Mouse (Mus musculus): ENCODE data around the gene Dync2li1. TPM values are rescaled to one million over a fixed set of nuclear protein-coding genes. Genes with fewer than 3 reads are reported as not detected.

Dync2li1 gene
- polyA plus RNA-seq, 1 experiment from 2014 or later = 34.6 TPM

- no peaks in the 10 kb centered on the region for H3K9me3 ChIP-seq
- H3K4me1 ChIP-seq = peaks cover 37% of the 10 kb centered on the region
- H3K27me3 ChIP-seq (replicated peaks; ENCODE audit: low read depth, poor library complexity, severe bottlenecking) = no peaks in the 10 kb centered on the region
- no peak for DNase-seq (ENCODE audit: low spot score)
- no peak overlapping the region for H3K4me3 ChIP-seq
- H3K36me3 ChIP-seq (replicated peaks) = 0 out of 2 replicates have a peak, but pooled peaks cover 3% of the 10 kb centered on the region
- WGBS = 72% methylated on average over 5 of the region's 5 CpGs
- 0 out of 2 replicates have a peak overlapping the region, but pooled peaks have one; percentile 30 for H3K27ac ChIP-seq (replicated peaks)
Measured at GRCm38 (mm10) chr17:84656205-84656604, 29.9 kb downstream of the Dync2li1 start.

- Histone ChIP-seq H3K27ac (replicated peaks) (peak overlapping the region; percentile 59; the same call in 1 of the 2 replicates), H3K27me3 (replicated peaks; ENCODE audit: low read depth, poor library complexity, severe bottlenecking) (no peaks in the 10 kb centered on the region), H3K4me1 (peaks cover 39% of the 10 kb centered on the region), H3K36me3 (replicated peaks) (0 out of 2 replicates have a peak, but pooled peaks cover 3% of the 10 kb centered on the region), H3K9me3 (no peaks in the 10 kb centered on the region), H3K4me3 (no peak overlapping the region)
- WGBS = 82% methylated on average over 19 of the region's 19 CpGs
- DNase-seq (ENCODE audit: low spot score) = no peak
Measured at GRCm38 (mm10) chr17:84656653-84657421, 30.5 kb downstream of the Dync2li1 start.

DNA sequence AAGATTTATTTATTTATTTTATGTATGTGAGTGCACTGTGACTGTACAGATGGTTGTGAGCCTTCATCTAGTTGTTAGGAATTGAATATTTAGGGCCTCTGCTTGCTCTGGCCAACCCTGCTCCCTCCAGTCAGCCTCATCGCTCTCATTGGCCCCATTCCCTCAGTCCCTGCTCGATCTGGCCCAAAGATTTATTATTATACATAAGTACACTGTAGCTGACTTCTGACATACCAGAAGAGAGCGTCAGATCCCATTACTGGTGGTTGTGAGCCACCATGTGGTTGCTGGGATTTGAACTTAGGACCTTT lies 31.1 kb downstream of the Dync2li1 start:
- DNase-seq (ENCODE audit: low spot score) = no peak
- Histone ChIP-seq H3K36me3 (replicated peaks) (0 out of 2 replicates have a peak, but pooled peaks cover 3% of the 10 kb centered on the region), H3K27me3 (replicated peaks; ENCODE audit: low read depth, poor library complexity, severe bottlenecking) (no peaks in the 10 kb centered on the region), H3K4me3 (no peak overlapping the region), H3K4me1 (peaks cover 42% of the 10 kb centered on the region), H3K27ac (replicated peaks) (peak overlapping the region; percentile 59; the same call in 1 of the 2 replicates), H3K9me3 (no peaks in the 10 kb centered on the region)
- 75% methylated on average over 3 of the region's 3 CpGs for WGBS

DNA sequence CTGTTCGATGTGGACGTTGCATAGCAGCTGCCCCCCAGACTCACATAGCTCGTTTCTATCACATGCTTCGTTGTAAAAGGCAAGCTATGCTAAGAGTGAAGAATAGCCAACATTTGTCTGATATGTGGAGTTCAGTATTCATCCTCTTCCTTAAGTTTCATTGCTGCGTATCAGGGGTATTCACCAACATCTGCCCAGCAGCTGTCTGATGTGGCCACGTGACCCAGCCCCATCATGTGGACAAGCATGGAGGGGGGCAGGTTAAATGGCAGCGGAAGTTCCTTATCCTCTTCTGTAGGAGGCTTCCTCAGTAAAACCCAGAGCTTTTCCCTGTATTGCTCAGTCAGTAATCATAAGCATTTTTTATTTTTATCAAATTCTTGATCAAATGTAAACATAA lies 31.5 kb downstream of the Dync2li1 start:
- 48% methylated on average over 7 of the region's 7 CpGs for WGBS

DNA sequence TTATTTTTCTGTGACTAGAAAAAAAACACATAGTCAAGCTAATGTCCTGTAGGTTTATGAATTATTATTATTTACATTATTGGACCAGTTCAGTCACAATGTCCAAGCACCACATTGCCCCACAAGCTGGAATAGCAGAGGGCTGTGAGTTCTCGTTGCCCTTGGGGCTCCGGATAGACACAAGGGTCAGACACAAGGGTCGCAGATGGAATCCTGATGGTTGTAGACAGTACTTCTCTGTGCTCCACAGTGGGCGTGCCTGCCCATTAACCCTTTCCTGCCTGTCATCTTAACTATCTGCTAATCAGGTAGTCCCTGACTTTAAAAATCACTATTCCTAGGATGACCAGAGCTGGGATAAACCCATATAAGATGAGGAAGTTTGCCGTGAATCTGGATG lies 31.9 kb downstream of the Dync2li1 start:
- 29% methylated on average over 5 of the region's 5 CpGs for WGBS
- Histone ChIP-seq H3K4me3 (no peak overlapping the region), H3K9me3 (no peaks in the 10 kb centered on the region), H3K4me1 (peaks cover 42% of the 10 kb centered on the region), H3K36me3 (replicated peaks) (0 out of 2 replicates have a peak, but pooled peaks cover 2% of the 10 kb centered on the region), H3K27ac (replicated peaks) (peak overlapping the region; percentile 45; the same call in 1 of the 2 replicates), H3K27me3 (replicated peaks; ENCODE audit: low read depth, poor library complexity, severe bottlenecking) (no peaks in the 10 kb centered on the region)
- DNase-seq (ENCODE audit: low spot score) = peak; percentile 71

More for the DNA sequence above, 31.5 kb downstream of the Dync2li1 start:
- H3K27ac ChIP-seq (replicated peaks) = peak overlapping the region; percentile 59; the same call in 1 of the 2 replicates
- H3K36me3 ChIP-seq (replicated peaks) = 0 out of 2 replicates have a peak, but pooled peaks cover 3% of the 10 kb centered on the region
- no peaks in the 10 kb centered on the region for H3K9me3 ChIP-seq
- peak; percentile 70 for DNase-seq (ENCODE audit: low spot score)
- H3K4me3 ChIP-seq = no peak overlapping the region
- peaks cover 42% of the 10 kb centered on the region for H3K4me1 ChIP-seq
- no peaks in the 10 kb centered on the region for H3K27me3 ChIP-seq (replicated peaks; ENCODE audit: low read depth, poor library complexity, severe bottlenecking)

GRCm38 (mm10) chr17:84658951-84659350 lies 32.7 kb downstream of the Dync2li1 start:
- Histone ChIP-seq H3K36me3 (replicated peaks) (no peaks in the 10 kb centered on the region), H3K4me3 (no peak overlapping the region), H3K27ac (replicated peaks) (peak overlapping the region; percentile 45), H3K9me3 (no peaks in the 10 kb centered on the region), H3K27me3 (replicated peaks; ENCODE audit: low read depth, poor library complexity, severe bottlenecking) (no peaks in the 10 kb centered on the region), H3K4me1 (peaks cover 42% of the 10 kb centered on the region)
- no peak for DNase-seq (ENCODE audit: low spot score)
- WGBS = 76% methylated on average over 8 of the region's 8 CpGs

GRCm38 (mm10) chr17:84665053-84665452 lies 38.8 kb downstream of the Dync2li1 start:
- Histone ChIP-seq H3K4me1 (peaks cover 19% of the 10 kb centered on the region), H3K4me3 (no peak overlapping the region), H3K9me3 (no peaks in the 10 kb centered on the region), H3K27me3 (replicated peaks; ENCODE audit: low read depth, poor library complexity, severe bottlenecking) (no peaks in the 10 kb centered on the region), H3K27ac (replicated peaks) (no peak overlapping the region), H3K36me3 (replicated peaks) (no peaks in the 10 kb centered on the region)
- no peak for DNase-seq (ENCODE audit: low spot score)
- 57% methylated on average over 10 of the region's 10 CpGs for WGBS

GRCm38 (mm10) chr17:84665691-84666090 lies 39.4 kb downstream of the Dync2li1 start:
- H3K27me3 ChIP-seq (replicated peaks; ENCODE audit: low read depth, poor library complexity, severe bottlenecking) = no peaks in the 10 kb centered on the region
- H3K4me1 ChIP-seq = peaks cover 19% of the 10 kb centered on the region
- DNase-seq (ENCODE audit: low spot score) = no peak
- no peaks in the 10 kb centered on the region for H3K9me3 ChIP-seq
- 31% methylated on average over 9 of the region's 9 CpGs for WGBS
- no peaks in the 10 kb centered on the region for H3K36me3 ChIP-seq (replicated peaks)
- H3K27ac ChIP-seq (replicated peaks) = 0 out of 2 replicates have a peak overlapping the region, but pooled peaks have one; percentile 24
- no peak overlapping the region for H3K4me3 ChIP-seq

- Histone ChIP-seq H3K27me3 (replicated peaks; ENCODE audit: low read depth, poor library complexity, severe bottlenecking) (no peaks in the 10 kb centered on the region), H3K4me3 (no peak overlapping the region), H3K4me1 (peaks cover 21% of the 10 kb centered on the region), H3K27ac (replicated peaks) (no peak overlapping the region), H3K9me3 (no peaks in the 10 kb centered on the region), H3K36me3 (replicated peaks) (no peaks in the 10 kb centered on the region)
- DNase-seq (ENCODE audit: low spot score) = no peak
- WGBS = 91% methylated on average over 3 of the region's 3 CpGs
Measured at GRCm38 (mm10) chr17:84667848-84668247, 41.6 kb downstream of the Dync2li1 start.

- H3K4me1 ChIP-seq = peaks cover 41% of the 10 kb centered on the region
- no peak for DNase-seq (ENCODE audit: low spot score)
- H3K27me3 ChIP-seq (replicated peaks; ENCODE audit: low read depth, poor library complexity, severe bottlenecking) = peaks cover 24% of the 10 kb centered on the region
- H3K4me3 ChIP-seq = no peak overlapping the region
- no peaks in the 10 kb centered on the region for H3K9me3 ChIP-seq
- 79% methylated on average over 16 of the region's 16 CpGs for WGBS
- H3K36me3 ChIP-seq (replicated peaks) = no peaks in the 10 kb centered on the region
- H3K27ac ChIP-seq (replicated peaks) = no peak overlapping the region
Measured at GRCm38 (mm10) chr17:84672376-84673369, 46.4 kb downstream of the Dync2li1 start.

GRCm38 (mm10) chr17:84674048-84674447 lies 47.8 kb downstream of the Dync2li1 start:
- 13% methylated on average over 7 of the region's 7 CpGs for WGBS
- Histone ChIP-seq H3K4me3 (no peak overlapping the region), H3K4me1 (peaks cover 41% of the 10 kb centered on the region), H3K27me3 (replicated peaks; ENCODE audit: low read depth, poor library complexity, severe bottlenecking) (peaks cover 24% of the 10 kb centered on the region), H3K36me3 (replicated peaks) (no peaks in the 10 kb centered on the region), H3K9me3 (no peaks in the 10 kb centered on the region), H3K27ac (replicated peaks) (0 out of 2 replicates have a peak overlapping the region, but pooled peaks have one; percentile 4)
- no peak for DNase-seq (ENCODE audit: low spot score)

DNA sequence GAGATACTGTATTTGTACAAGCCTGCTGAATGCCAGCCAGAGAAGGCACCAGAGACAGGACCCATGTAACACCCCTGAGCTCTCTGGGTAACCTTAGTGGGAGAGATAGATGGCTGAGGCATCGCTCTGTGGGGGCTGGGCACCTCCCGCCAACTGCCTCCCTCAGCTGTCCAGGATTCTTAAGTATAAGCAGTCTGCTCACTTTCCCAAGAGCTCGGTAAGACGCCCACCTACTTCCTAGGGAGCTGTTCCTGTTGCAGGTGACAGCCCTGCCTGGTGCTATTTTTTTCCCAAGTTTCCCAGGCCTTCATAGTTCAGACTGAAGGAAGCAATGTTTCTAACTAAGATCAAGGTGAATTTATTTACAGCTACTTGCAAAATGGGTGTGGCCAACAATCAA lies 48.9 kb downstream of the Dync2li1 start:
- H3K36me3 ChIP-seq (replicated peaks) = no peaks in the 10 kb centered on the region
- H3K4me1 ChIP-seq = peaks cover 41% of the 10 kb centered on the region
- H3K27ac ChIP-seq (replicated peaks) = no peak overlapping the region
- DNase-seq (ENCODE audit: low spot score) = peak; percentile 11
- no peaks in the 10 kb centered on the region for H3K9me3 ChIP-seq
- H3K4me3 ChIP-seq = no peak overlapping the region
- peaks cover 24% of the 10 kb centered on the region for H3K27me3 ChIP-seq (replicated peaks; ENCODE audit: low read depth, poor library complexity, severe bottlenecking)
- WGBS = 65% methylated on average over 4 of the region's 4 CpGs

All from embryonic facial prominence, embryonic 10.5 days (tissue).